Mouse (Mus musculus) brain, adult 2 months (tissue): ENCODE data around the gene Npcd.
A peak's percentile ranks its signal among the peaks of the same experiment; 100 is the strongest.
"Not testable (repeated sequence)": the region's sequence is repeated elsewhere in the genome, so short reads cannot be mapped to it uniquely, and the experiment has no call there.

Source experiments
- DNase-seq: peaks from one replicate; pipeline ENCODE4 v3.0.0; 2011; ENCODE audit warnings: low read depth, low spot score

The Npcd gene

GRCm38 (mm10) chr15:79830388-79830787 lies 3.6 kb downstream of the Npcd start:
- peak; percentile 91 for DNase-seq

DNA sequence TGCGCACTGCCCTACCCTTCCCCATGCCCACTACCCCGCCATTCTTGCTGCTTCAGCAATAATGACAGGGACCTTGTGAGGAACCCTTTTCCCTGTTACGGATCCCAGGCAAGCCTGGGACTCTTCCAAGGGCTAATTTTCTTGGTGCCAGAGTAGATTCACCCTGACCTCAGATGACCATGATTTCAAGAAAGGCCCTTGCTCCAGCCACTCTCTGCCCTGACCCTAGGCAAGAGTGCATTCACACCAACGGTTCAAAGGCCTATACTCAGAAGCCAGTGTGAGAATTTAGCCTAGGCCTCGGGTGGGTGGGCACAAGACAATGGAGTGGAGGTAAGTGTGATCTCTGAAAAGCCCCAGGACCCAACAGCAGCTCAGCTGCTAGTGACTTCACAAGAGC lies 4.6 kb downstream of the Npcd start:
- DNase-seq = no peak

DNA sequence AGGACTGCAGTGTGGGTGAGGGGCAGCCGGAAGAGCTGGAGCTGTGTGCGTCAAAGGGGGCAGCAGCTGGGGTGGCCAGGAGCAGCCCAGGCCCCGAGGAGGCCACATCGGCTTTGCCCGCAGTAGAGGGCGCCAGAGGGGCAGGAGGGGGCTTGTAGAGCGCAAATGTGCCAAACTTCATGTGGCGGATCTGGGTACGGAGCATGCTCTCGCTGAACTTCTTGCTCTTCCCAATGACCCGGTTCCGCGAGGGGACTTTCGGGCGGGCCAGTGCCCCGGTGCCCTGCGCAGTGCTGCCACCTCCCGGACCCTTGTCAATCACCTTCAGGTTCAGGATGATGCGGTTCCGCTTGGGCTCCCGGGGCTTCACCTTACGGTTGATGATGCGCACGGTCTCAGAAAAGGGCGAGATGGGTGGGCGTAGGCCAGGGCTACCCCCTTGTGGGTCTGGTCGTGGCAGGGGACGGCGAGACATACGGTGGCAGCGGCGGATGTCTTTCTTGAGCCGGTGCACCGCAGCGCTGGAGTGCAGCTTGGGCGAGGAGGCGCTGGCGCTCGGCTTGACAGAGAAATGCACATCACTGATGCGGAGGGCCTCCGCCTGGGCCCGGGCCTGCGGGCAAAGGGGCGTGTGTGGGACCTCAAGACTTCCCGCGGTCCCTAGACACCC lies 5.5 kb downstream of the Npcd start:
- peak; percentile 69 for DNase-seq

DNA sequence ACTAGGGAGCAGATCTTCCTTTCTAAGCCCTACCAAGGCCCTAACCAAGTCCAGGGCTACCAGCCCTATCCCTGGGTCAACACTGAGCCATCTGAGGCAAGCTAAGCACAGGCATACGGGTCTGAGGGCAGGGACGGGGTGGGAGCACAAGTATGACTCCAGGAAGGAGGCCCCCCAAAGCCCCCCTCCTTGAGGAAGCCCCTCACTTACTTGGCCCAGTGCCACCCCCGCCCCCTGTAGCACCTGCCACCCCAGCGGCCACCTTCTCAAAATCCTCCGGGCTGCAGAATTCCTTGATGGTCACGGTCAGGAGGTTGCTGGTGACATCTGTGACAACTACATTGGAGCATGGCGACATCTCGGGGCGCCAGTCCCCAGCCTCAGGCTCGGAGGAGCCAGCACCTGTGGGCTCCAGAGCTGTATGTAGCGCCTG lies 6.2 kb downstream of the Npcd start:
- no peak for DNase-seq

GRCm38 (mm10) chr15:79827061-79827777 lies 6.8 kb downstream of the Npcd start:
- no peak for DNase-seq

GRCm38 (mm10) chr15:79826221-79826935 lies 7.7 kb downstream of the Npcd start:
- DNase-seq = no peak

GRCm38 (mm10) chr15:79825146-79825825 lies 8.8 kb downstream of the Npcd start:
- peak; percentile 77 for DNase-seq

GRCm38 (mm10) chr15:79823588-79824280 lies 10.3 kb downstream of the Npcd start:
- DNase-seq = peak; percentile 46

- DNase-seq = peak; percentile 32
Observed at GRCm38 (mm10) chr15:79822265-79823199, 11.5 kb downstream of the Npcd start.

DNA sequence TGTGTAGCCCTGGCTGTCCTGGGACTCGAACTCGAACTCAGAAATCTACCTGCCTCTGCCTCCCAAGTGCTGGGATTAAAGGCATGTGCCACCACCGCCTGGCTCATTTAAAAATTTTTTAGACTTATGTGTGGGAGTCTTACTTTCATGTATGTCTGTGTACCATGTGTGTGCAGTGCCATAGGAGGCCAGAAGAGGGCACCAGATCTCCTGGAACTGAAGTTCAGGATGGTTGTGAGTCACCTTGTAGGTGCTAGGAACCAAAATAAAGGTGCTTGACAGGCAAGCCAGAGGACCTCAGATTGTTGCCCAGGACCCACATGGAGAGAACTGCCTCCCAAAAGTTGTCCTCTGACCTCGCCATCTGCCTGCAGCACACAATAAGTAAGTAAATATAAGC lies 15.7 kb downstream of the Npcd start:
- DNase-seq = no peak

DNA sequence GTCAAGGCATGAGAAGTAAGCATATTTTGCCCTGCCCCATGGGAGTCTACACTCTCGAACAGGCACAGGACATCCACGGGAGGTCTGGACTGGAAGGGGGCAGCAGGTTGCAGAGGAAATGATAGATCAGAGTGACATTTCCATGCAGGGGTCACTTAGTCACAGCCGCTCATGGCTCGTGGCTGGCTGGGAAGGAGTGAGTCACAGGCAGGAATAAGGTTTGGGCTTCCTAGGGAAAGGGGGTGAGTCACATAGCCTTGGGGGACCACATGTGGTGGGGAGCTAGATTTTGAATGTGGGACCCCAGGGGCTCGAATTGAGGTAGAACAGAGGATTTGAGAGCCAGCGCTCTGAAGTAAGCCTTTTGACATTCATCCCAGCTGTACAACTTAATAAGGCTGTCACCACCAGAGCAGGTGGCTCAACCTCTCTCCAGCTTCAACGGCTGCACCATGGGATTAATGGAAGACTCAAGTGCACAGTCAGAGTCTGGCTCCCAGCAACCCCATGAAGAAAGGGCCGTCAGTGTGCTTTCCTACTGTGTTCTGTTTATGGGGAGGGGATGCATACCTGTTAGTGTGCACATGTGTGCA lies 20.3 kb downstream of the Npcd start:
- DNase-seq = peak; percentile 61

GRCm38 (mm10) chr15:79812840-79813239 lies 21.2 kb downstream of the Npcd start:
- DNase-seq = not testable (repeated sequence)

GRCm38 (mm10) chr15:79810997-79811396 lies 23.0 kb downstream of the Npcd start:
- DNase-seq = peak; percentile 79

DNA sequence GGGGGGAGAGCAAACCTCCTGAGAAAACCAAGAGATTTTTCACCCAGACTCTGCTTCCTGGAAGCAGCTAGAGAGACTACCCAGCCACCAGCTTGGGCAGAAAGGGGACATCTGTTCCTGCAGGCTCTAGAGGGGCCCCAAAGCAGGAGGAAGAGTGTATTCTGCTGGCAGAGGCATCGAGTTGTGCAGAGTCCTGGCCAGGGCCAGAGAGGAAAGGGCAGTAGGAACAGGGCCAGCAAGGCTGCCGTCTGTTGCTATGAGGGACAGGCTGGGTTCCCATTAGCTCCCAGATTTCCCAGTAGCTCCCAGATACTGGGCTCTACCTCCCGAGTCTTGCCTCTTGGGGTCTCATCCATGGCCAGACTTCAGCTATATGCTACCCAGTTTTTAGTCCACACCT lies 24.0 kb downstream of the Npcd start:
- peak; percentile 96 for DNase-seq

DNA sequence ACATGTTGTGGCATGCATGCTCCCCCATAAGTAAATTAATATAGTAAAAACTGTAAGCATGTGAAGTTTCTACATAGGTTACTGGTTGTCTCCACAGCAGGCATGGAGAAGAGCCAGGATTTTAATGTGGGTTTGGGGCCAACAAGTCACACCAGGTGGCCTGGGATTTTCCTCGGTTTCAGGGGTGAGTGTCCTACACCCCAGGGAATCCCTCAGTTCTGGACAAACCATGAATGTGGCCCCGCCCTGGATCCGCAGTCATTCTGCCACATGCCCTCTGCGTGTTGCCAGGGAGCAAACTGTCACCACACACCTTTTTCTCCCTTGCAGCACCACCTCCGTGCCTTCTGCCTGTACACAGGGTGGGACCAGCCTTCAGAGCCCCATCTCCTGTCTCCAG lies 25.4 kb downstream of the Npcd start:
- peak; percentile 69 for DNase-seq

DNA sequence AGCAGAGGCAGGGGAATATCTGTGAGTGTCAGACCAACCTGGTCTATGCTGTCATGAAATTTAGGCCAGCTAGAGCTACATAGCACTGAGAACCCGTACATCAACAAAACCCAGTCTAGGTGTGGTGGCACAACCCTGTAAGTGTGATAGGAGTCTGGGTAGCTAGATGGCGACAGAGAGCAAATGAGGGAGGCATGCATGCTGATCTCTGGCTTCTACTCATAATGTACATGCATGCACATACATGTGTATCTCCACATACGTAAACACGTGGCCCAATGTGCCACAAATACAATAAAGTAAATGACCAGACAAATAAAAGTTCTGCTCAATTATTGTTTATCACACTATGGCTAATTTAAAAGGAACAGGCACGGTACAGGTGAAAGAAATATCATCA lies 25.9 kb downstream of the Npcd start:
- DNase-seq = peak; percentile 88

DNA sequence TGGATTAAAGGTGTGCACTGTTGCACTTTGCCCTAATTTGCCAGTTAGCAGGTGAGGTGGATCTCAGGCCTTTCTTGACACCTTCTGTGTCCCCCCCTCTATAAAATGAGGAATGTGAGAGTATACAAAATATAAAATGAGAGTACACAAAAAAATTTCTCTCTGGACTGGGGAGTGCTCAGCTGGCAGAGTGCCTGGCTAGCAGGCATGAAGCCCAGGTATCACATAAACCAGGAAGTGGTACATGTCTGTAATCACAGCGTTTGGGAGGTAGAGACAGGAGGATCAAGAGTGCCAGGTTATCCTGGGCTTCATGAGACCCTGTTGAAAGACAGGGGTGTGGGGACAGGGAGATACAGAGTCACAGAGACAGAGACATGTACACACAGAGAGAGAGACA lies 27.0 kb downstream of the Npcd start:
- no peak for DNase-seq

DNA sequence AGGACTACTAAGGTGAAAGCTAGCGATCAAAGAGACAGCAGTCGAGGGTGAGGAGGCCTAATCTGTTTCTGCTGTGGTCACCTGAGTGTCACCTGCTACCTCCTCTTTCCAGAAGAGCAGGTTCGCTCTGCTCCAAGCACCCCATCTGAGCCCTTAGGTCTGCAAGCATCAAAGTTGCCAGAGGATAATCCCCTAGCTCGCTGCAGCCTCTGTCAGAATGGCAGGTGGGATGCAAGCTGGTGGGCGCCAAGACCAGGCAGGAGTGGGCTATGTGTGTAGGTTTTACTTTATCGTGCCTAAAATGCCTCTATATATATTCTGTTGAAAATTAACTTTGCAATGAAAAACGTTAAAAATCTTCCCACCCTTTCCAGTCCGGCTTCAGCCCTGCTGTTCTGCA lies 28.8 kb downstream of the Npcd start:
- DNase-seq = no peak

- DNase-seq = peak; percentile 77
Observed at GRCm38 (mm10) chr15:79804352-79805071, 29.5 kb downstream of the Npcd start, which contains the start of gene Nptxr. TSS of gene Nptxr (minus strand) at chr15:79804766.
